Mouse (Mus musculus) bone marrow, adult 2 months (tissue): ENCODE data around the gene Gm28308.

Experiments
- CTCF ChIP-seq: fragments of 200-500 bp; IDR thresholded peaks from 2 replicates; pipeline ENCODE4 v1.5.1; 2011; ENCODE audit warnings: low read length, control low read depth; ENCODE audit not compliant: control insufficient read depth, insufficient read depth
- POLR2A ChIP-seq: fragments of 200-500 bp; IDR thresholded peaks from 2 replicates; pipeline ENCODE4 v1.6.1; 2011; ENCODE audit warnings: low read depth, mild to moderate bottlenecking, control low read depth, low read length, borderline replicate concordance; ENCODE audit not compliant: control insufficient read depth

DNA sequence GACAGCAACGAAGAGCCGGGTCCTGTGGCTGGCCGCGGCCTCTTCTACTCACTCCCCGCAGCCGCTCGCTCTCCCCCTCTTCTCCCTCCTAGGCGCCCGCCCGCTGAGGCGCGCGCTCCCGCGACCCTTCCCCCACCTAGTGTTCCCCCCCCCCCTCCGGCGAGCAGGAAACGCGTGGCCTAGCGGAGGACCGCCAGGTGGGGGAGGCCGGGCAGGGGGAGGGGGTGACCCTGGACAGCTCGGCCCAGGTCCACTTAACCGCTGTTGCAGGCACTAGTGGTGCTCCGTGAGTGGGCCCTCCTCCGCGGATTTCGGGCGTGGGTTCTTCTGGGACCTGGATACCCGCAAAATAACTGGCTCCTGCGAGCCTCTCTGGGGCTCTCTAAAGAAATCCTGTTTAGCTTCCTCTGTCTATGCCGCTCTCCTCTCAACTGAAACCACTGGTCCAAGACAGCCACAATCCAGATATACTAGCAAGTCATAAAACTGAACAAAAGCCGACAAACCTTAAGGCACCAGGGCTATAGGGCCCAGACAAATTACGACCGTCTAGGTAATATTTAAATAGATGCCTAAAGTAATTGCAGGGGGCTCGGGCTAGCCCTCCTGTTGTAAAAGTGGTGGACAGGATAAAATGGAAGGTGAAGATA, 17.5 kb upstream of the Gm28308 start, which contains the start of gene Hoxa9:
- no peak for TF ChIP-seq CTCF
- TF ChIP-seq POLR2A, result no peak
